Mouse (Mus musculus): ENCODE measurements at regions not wholly inside any gene's neighbourhood (a gene's known extent, or its start where the extent isn't known, plus 50 kb on each side); places are given as distances from the start of the nearest gene placed in this dataset.

GRCm38 (mm10) chr5:64736985-64737384, 66.2 kb upstream of the Klf3 start:
- no peak for DNase-seq (ENCODE audit: low read depth, low spot score)

- no peak for DNase-seq (ENCODE audit: low read depth, low spot score)
These were observed 65.0 kb upstream of the Klf3 start for GRCm38 (mm10) chr5:64738096-64738780.

DNA sequence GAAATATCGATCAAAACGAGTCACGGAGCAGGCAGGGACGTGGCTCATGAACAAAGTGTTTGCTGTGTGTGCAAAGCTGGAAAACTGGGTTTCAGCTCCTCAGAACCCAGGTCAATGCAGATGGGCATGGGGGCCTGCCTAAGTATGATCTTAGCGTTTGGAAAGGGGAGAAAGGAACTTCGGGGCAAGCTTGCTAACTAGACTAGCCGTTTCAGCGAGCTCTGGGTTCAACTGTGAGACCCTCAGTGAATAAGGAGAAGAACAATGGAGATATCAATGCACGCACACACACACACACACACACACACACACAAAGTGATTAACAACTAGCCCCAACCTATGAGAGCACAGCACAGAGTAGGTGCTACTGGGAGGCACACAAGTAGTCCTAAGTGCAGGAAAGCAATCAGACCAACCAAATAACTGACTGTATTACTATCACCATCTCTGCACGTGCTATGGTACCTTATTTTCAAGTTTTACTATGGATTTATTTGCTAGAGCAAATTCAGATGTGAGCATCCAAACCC, 64.3 kb upstream of the Klf3 start:
- DNase-seq (ENCODE audit: low read depth, low spot score): no peak

DNA sequence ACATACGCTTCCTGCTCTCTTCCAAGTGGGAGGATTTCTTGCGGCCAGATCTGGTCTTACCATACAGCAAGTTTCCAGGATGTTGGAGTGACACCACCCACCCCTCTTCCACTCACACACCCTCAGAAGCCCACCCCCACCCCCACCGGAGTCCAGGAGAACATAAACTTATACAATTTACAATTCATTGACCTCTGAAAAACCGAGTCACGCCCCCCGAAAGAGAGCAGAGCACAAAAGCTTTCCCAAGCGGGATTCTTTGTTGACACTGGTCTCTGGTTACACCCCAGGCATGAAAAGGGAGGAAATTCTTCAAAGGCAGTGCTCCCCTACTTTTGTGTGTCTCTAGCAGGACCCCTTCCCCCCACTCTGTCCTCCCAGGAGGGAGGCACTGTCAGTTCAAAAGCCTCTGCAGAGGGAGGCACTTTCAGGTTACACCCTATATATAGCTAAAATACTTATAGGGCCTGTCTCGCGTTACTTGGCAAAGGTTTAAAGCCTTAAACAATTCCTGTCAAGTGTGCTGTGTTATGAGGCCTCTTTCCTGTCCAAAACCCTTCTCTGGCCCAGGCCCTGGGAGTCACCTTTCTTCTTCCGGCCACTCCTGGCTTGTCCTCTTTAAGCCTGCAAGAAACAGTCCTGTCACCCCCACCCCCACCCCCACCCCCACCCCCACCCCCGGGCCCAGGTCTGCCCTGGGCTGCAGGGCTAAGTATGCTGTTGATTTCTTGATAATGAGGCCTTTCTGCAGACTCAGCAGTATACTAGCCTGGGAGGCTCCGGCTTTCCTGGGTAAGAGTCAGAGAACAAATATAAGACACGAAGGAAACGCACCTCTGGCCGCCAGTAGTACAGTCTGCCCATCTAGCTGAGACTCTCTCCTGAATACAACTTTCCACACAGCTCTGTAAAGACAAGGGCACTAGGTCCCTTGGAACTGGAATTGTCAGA, 63.6 kb upstream of the Klf3 start:
- DNase-seq (ENCODE audit: low read depth, low spot score): no peak

- no peak for DNase-seq (ENCODE audit: low read depth, low spot score)
These were observed 59.1 kb upstream of the Klf3 start for GRCm38 (mm10) chr5:64744041-64744440.

GRCm38 (mm10) chr5:64744455-64744854, 58.7 kb upstream of the Klf3 start:
- no peak for DNase-seq (ENCODE audit: low read depth, low spot score)

- no peak for DNase-seq (ENCODE audit: low read depth, low spot score)
These were observed 55.7 kb upstream of the Klf3 start for GRCm38 (mm10) chr5:64747461-64747860.

DNA sequence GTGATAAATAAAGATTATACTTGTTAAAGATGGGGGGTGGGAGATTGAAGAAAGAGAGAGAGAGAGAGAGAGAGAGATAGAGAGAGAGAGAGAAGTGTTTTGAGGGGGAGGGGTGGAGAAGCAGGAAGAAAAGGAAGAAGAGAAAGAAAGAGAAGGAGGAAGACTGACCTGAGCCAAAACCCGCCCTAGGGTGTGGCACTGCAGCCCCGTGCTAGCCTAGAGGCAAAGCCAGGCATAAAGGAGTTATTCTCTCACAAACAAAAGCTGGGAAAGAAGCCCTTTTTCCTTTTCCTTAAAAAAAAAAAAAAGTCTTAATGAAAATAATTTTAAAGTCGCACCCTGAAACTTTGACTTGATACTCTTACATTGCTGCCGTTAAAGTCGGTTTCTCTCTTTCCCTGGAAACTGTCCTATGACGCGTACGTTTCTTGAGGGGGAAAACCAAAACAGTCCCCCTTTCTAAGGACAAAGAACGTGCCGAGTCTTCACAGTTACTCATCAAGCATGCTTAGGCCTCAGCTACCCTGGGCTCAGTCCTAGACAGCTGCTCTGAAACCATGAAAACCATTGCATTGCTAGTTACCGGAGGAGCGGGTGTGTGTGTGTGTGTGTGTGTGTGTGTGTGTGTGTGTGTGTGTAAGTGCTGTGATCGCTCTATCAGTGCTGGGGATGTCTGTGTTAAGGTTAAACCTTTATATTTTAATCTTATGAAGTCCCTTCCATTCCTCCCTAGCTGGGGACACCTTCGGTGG, 53.6 kb upstream of the Klf3 start:
- no peak for DNase-seq (ENCODE audit: low read depth, low spot score)

- DNase-seq (ENCODE audit: low read depth, low spot score): no peak
These were observed 52.8 kb upstream of the Klf3 start for GRCm38 (mm10) chr5:64750406-64750805.

DNA sequence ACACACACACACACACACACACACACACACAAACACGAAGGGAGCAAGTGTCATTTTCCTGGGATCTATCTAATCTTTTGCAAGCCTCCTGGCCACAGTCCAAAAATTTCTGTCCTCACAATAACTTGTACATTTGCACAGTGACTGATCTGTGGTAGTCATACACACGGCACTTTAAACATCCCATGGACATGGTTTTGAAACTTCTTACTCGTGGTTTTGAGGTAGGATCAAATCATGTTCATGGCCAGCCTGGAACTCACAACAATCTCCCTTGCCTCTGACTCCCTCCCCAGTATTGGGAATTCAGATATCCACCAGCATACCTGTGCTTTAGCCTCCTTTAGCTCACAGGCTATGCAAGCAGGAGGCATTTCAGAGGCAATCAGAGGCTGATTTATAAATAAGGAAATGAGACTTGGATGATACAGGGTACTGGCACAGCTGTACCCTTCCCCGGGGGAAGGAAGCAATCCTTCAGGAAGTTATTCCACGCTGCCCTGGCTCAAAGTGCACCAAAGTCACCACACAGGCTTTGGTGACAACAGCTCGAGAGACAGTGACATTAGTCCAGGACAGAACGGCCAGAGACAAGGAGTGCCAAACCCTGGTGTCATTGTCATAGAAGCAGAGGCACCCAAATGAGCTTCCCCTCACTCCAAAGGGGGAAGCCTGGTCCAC, 52.1 kb upstream of the Klf3 start:
- DNase-seq (ENCODE audit: low read depth, low spot score): no peak

- DNase-seq (ENCODE audit: low read depth, low spot score): no peak
These were observed 49.9 kb upstream of the Klf3 start for GRCm38 (mm10) chr5:64753142-64753750.

Measured in brain, adult 2 months (tissue).